In the genomic region with DNA sequence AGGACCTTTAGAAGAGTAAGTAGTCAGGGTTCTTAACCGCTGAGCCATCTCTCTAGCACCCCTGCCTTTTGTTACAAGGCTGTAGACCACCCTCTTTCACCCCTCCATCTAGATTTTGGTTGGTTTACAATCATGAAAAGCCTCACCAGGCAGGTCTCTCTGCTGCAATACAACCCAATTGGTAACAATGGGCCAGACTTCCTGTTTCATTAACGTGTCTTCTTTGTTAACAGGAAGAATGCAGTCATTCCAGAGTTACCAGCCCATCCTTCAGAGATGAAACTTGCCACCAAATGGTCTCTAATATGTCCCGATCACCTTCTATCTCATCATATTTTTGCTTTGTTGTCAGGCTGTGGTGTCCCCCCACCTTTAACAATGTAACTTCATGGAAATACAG, we compare ENCODE assay signal across 13 mouse cellular contexts.
"Had no signal": no experiment of that assay in that cellular context is flagged by ENCODE, and none has a peak within 500 bp of the region (broad histone marks: within the 10 kb centered on the region; RNA-seq: fewer than 3 reads in every experiment).

No protein-coding gene starts in this region.

- DNase-seq: kidney, adult 18-20 months; kidney, adult 9 months; kidney, postnatal 14 days; kidney, postnatal 4 days; left cerebral cortex, postnatal 4 days; liver; lung, adult 18-20 months; lung, postnatal 10 days; lung, postnatal 36 days; right cerebral cortex, postnatal 4 days; thymus, postnatal 25 days had no signal

- ATAC-seq: liver, embryonic 12.5 days; midbrain, embryonic 15.5 days had no signal
